Mouse (Mus musculus) cerebral cortex, adult 2 months (tissue): ENCODE measurements around the gene Krt75.

Experiments used
- WGBS: fragments of 180-500 bp; shearing (Covaris S2); methylation state at CpG from one replicate; pipeline ENCODE4 v1.1.7; 2018; 5-methylcytosine and 5-hydroxymethylcytosine counted together

Gene Krt75

DNA sequence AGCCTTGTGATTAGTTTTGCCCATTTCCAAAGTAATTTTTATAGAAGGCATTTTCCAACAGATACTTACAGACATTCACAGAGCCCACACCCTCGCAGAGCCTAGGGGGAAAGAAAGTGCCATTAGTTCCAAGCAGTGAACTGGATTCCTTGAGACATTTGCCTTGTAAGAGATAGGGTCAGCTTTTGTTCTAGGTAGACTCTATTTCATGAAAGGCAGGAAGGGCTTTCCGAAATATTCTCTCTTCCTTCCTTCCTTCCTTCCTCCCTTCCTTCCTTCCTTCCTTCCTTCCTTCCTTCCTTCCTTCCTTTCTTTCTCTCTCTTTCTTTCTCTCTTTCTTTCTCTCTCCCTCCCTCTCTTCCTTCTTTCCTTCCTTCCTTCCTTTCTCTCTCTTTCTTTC lies 56.5 kb downstream of the Krt75 start, which contains the start of gene Gm49425:
TSS of gene Gm49425 (minus strand) at position 101 of the 400 bp plus-strand sequence.
- 76% methylated on average over 2 of the region's 2 CpGs for WGBS
